Mouse (Mus musculus) heart, embryonic 13.5 days (tissue): Measurements from ENCODE around the gene Plekhd1. TPM values are rescaled to one million over a fixed set of nuclear protein-coding genes. Genes with fewer than 3 reads are reported as not detected.
A peak's percentile ranks its signal among the peaks of the same experiment; 100 is the strongest.

ENCODE experiments used
- ATAC-seq: fragments of 200-750 bp; cut with Nextera tagmentation; 2 replicates; pipeline ENCODE4 v1.8.0; 2017; ENCODE audit warnings: moderate TSS enrichment; ENCODE audit not compliant: insufficient number of reproducible peaks, low FRiP score, low TSS enrichment; ENCODE audit errors: extremely low read depth
- H3K27ac ChIP-seq: fragments of 300-500 bp; sonication (generic); replicated peaks from 2 replicates; pipeline ENCODE4 v1.5.1; 2015; ENCODE audit warnings: moderate library complexity, mild to moderate bottlenecking, inconsistent platforms
- H3K27me3 ChIP-seq: fragments of 300-500 bp; sonication (generic); replicated peaks from 2 replicates; pipeline ENCODE4 v1.6.1; 2015; ENCODE audit warnings: mild to moderate bottlenecking, inconsistent platforms
- H3K36me3 ChIP-seq: fragments of 300-500 bp; sonication (generic); 2 replicates; pipeline ENCODE4 v1.6.1; 2015; ENCODE audit warnings: mild to moderate bottlenecking, inconsistent platforms
- H3K4me1 ChIP-seq: fragments of 300-500 bp; sonication (generic); 2 replicates; pipeline ENCODE4 v1.6.1; 2015; ENCODE audit warnings: inconsistent platforms
- H3K4me2 ChIP-seq: fragments of 300-500 bp; sonication (generic); 2 replicates; pipeline ENCODE4 v1.6.1; 2015; ENCODE audit warnings: inconsistent platforms, mild to moderate bottlenecking, moderate library complexity
- H3K4me3 ChIP-seq: fragments of 300-500 bp; sonication (generic); 2 replicates; pipeline ENCODE4 v1.5.1; 2015; ENCODE audit warnings: moderate library complexity, mild to moderate bottlenecking, inconsistent platforms
- H3K9ac ChIP-seq: fragments of 300-500 bp; sonication (generic); 2 replicates; pipeline ENCODE4 v1.6.1; 2015; ENCODE audit warnings: inconsistent platforms, mild to moderate bottlenecking, moderate library complexity
- H3K9me3 ChIP-seq: fragments of 300-500 bp; sonication (generic); 2 replicates; pipeline ENCODE4 v1.6.1; 2016; ENCODE audit warnings: inconsistent platforms
- WGBS: fragments of 180-500 bp; shearing (Covaris S2); methylation state at CpG from one replicate; pipeline ENCODE4 v1.1.7; 2015; ENCODE audit warnings: mixed read lengths; 5-methylcytosine and 5-hydroxymethylcytosine counted together
- polyA plus RNA-seq: library from polyadenylated mRNA; unstranded; fragments of >200 nt; fragmentation: Nextera tagmentation; extraction: Ambion mirVana; gene quantifications from 2 replicates; pipeline ENCODE4 v1.2.1, GENCODE M21; 2015

The Plekhd1 gene
- polyA plus RNA-seq, 1 experiment from 2014 or later = 0.78 TPM

DNA sequence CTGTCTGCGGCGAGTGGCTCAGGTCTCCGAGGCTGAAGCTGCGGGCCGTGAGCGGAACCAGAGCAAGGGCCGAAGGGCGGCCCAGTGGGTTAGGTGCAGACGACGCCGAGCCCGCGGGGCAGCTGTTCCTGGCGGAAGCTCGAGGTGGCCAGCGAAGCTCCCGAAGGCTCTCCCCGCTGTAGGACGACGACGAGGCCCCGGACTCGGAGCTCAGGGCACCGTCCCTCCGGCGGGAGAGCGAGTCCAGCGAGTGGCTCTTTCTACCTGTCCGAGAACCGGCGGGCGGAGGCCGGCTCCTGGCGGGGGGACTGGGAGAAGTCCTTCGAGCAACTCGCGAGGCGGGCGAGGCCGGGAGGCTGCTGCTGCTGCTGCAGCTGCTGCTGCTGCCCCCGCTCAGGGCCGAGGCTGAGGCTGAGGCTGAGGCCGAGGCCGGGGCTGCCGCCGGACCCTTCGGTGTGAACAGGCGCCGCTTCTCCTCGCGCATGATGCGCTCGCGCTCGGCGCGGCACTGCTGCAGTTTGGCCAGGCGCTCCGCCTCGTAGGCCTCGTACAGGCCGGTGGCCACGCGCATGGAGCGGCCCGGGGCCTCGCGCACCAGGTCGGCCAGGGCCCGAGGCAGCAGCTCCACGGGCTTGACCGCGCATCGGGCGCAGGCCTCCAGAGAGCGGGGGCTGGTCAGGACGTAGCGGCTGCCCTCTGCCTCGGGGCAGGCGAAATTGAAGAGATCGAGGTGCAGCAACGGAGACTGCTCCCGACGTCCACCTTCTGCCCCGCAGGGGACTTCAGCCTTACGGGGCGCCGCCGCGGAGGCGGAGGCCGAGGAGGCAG, 66.4 kb downstream of the Plekhd1 start:
- H3K4me3 ChIP-seq = peak overlapping the region; percentile 60
- WGBS = 2% methylated on average over 92 of the region's 92 CpGs
- no peak for ATAC-seq
- H3K9ac ChIP-seq = peak overlapping the region; percentile 44
- H3K27me3 ChIP-seq = peaks cover 98% of the 10 kb centered on the region
- peaks cover 33% of the 10 kb centered on the region for H3K4me1 ChIP-seq
- no peaks in the 10 kb centered on the region for H3K9me3 ChIP-seq
- H3K27ac ChIP-seq = no peak overlapping the region
- H3K36me3 ChIP-seq = no peaks in the 10 kb centered on the region
- H3K4me2 ChIP-seq = peak overlapping the region; percentile 89

DNA sequence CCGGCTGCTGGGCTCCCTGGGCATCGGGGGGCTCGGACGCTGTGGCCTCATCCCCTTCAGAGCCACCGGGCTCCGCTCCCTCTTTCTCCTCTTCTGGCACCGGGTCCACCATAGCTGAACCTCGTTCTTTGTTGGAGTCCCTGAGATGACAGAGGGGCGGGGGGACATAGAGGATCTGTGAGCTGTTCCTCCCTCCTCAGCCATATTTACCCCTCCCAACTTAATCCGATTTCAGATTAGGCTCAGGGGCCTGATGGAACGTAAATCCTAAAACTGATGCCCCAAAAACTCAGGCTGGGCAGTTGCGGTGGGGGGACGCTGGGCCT, 67.0 kb downstream of the Plekhd1 start:
- Histone ChIP-seq H3K4me3 (peak overlapping the region; percentile 60), H3K4me2 (peak overlapping the region; percentile 89), H3K27me3 (peaks cover 97% of the 10 kb centered on the region), H3K27ac (no peak overlapping the region), H3K9me3 (no peaks in the 10 kb centered on the region), H3K36me3 (no peaks in the 10 kb centered on the region), H3K9ac (peak overlapping the region; percentile 44; the same call in 1 of the 2 replicates), H3K4me1 (peaks cover 33% of the 10 kb centered on the region)
- no peak for ATAC-seq
- WGBS = 5% methylated on average over 13 of the region's 13 CpGs

DNA sequence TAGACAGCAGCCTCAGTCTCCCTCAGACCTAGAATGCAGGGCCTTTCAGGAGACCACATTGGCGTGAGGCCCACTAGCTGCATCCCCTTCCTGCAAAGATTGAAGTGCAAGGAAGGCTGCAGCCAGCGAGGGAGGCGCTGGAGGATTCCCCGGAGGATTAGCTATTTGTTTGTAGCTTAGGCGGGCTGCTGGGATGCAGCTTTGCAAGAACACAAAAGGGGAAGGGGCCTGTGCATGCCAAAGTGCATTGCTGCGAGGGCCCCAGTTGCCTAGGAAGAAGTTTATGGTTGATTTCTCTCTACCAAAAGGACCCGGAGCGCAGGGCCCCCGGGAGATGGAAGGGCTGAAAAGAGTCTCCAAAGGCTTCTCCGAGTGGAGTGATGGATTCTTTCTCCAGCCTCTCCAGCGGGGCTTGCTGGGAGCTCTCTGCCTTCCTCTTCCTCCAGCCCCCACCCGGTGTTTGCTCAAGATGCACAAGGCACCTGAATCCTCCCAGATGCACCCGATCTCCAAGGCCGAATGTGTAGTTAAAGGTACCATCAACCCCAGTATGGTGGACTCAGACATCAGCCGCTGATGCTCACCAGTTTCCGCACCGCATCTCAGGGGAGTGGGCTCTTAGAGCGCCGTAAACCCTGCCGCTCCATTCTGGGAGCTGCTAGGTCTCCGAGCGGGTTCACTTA, 67.5 kb downstream of the Plekhd1 start:
- H3K4me3 ChIP-seq = peak overlapping the region; percentile 60
- H3K9me3 ChIP-seq = no peaks in the 10 kb centered on the region
- peak overlapping the region; percentile 89 for H3K4me2 ChIP-seq
- no peak overlapping the region for H3K27ac ChIP-seq
- H3K36me3 ChIP-seq = no peaks in the 10 kb centered on the region
- H3K27me3 ChIP-seq = peaks cover 92% of the 10 kb centered on the region
- H3K4me1 ChIP-seq = peaks cover 33% of the 10 kb centered on the region
- 3% methylated on average over 22 of the region's 22 CpGs for WGBS
- H3K9ac ChIP-seq = peak overlapping the region; percentile 61
- ATAC-seq = no peak

DNA sequence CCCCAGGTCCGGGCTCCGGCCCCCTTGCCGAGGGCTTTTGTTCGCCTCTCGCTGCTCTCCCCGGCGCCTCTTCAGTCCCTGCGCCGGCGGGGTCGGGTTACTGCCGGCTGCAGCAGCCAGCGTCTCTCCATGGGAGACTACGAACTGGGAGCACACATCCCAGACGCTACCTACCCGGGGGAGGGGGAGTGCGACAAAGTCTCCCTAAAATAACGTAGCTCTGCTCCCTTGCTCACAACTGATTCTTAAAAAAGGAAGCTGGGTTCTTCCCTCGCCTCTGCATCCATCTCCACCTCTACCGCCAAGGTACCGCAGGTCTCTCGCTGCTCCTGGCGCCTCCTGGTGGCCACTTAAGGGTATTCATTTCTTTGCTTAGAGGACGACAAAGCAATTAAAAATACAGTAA, 68.0 kb downstream of the Plekhd1 start, which contains the start of gene Ccdc177:
TSS of gene Ccdc177 (minus strand) at position 292 of the 406 bp plus-strand sequence.
- peaks cover 33% of the 10 kb centered on the region for H3K4me1 ChIP-seq
- peak within 1 kb of the TSS; percentile 89 for H3K4me2 ChIP-seq
- no peaks in the 10 kb centered on the region for H3K9me3 ChIP-seq
- H3K27me3 ChIP-seq = peaks cover 87% of the 10 kb centered on the region
- H3K4me3 ChIP-seq = peak within 1 kb of the TSS; percentile 60
- no peaks in the 10 kb centered on the region for H3K36me3 ChIP-seq
- under 1% methylated on average over 24 of the region's 24 CpGs for WGBS
- no peak for ATAC-seq
- peak within 1 kb of the TSS; percentile 61 for H3K9ac ChIP-seq
- no peak within 1 kb of the TSS for H3K27ac ChIP-seq

DNA sequence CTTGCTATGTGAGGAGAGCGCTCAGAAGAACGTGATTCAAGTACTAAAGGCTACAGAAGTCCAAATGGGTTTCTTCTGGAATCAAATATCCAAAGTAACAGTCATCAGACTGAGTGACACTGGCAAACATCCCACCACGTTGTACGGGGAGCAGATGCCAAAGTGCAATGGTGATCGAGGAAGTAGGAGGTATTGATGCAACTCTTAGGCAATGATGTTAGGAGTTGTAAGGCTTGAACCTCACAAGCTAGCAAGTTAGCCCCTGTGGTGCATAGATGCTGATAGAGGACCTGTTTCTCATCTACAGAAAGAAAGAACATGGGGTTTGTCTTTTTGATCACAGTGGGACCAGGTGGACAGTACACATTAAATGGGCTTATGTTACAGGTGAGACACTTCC, 70.6 kb downstream of the Plekhd1 start:
- H3K4me3 ChIP-seq = no peak overlapping the region
- no peak overlapping the region for H3K9ac ChIP-seq
- no peak overlapping the region for H3K4me2 ChIP-seq
- H3K27me3 ChIP-seq = peaks cover 72% of the 10 kb centered on the region
- 73% methylated on average over 5 of the region's 5 CpGs for WGBS
- H3K36me3 ChIP-seq = no peaks in the 10 kb centered on the region
- H3K9me3 ChIP-seq = no peaks in the 10 kb centered on the region
- H3K4me1 ChIP-seq = peaks cover 22% of the 10 kb centered on the region
- ATAC-seq = no peak
- H3K27ac ChIP-seq = no peak overlapping the region

DNA sequence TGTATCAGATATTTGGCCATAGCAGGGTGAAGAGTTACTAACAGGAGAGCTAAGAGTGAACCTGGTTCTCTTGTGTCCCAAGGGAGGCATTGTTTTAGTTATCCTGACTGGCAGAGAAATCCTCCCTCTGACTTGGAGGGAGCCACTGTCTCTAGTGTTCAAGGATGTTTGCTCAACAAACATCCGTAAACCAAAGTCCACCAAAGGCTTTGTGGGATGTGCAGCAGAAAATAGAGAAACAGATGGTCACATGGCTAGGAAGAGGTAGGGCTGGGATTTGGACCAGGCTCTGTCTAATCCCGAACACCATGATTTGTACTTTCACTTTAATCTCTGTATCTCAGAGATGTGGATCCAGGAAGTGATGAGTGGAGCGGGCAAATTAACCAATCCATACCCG, 71.7 kb downstream of the Plekhd1 start:
- H3K27ac ChIP-seq = no peak overlapping the region
- H3K4me3 ChIP-seq = no peak overlapping the region
- 60% methylated on average over 4 of the region's 4 CpGs for WGBS
- no peaks in the 10 kb centered on the region for H3K9me3 ChIP-seq
- no peak for ATAC-seq
- H3K27me3 ChIP-seq = peaks cover 61% of the 10 kb centered on the region
- H3K4me2 ChIP-seq = no peak overlapping the region
- H3K9ac ChIP-seq = no peak overlapping the region
- peaks cover 13% of the 10 kb centered on the region for H3K4me1 ChIP-seq
- H3K36me3 ChIP-seq = no peaks in the 10 kb centered on the region

DNA sequence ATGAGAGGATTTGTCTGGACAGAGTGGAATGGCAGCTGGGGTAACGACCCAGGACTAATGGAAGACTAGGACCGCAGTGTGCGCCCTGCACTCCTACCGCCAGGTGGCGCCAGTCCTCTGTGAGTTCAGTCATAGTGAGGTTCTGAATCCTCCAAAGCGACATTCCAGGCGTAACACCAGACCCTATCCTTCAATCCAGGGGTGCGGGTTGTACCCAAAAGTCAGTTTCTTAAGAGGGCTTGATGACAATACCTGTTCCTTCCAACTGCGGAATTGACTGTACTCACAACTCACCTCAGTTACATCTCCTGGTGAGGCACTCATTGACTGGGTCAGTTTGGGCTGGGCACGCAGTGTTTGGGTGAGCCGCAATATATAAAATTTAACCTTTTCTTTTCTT, 77.3 kb downstream of the Plekhd1 start:
- no peak for ATAC-seq
- H3K4me2 ChIP-seq = no peak overlapping the region

More for the DNA sequence above, 77.3 kb downstream of the Plekhd1 start:
- Histone ChIP-seq H3K4me1 (no peaks in the 10 kb centered on the region), H3K27me3 (peaks cover 27% of the 10 kb centered on the region), H3K4me3 (no peak overlapping the region), H3K27ac (no peak overlapping the region), H3K36me3 (no peaks in the 10 kb centered on the region), H3K9me3 (no peaks in the 10 kb centered on the region), H3K9ac (no peak overlapping the region)
- 19% methylated on average over 11 of the region's 11 CpGs for WGBS

Other genes with a start within 250 kb of the Plekhd1 start
- 16.6 and 16.9 TPM in 2 replicates for gene Exd2, start 229.5 kb upstream of the Plekhd1 start, polyA plus RNA-seq
- 3.2 and 3.7 TPM in 2 replicates for gene Galnt16, start 174.3 kb upstream of the Plekhd1 start, polyA plus RNA-seq
- gene Slc39a9, start 48.7 kb upstream of the Plekhd1 start, polyA plus RNA-seq = 15.9 and 17.2 TPM in 2 replicates
- 165 and 195 TPM in 2 replicates for gene Erh, start 48.2 kb upstream of the Plekhd1 start, polyA plus RNA-seq
- gene Ccdc177, start 68.1 kb downstream of the Plekhd1 start, polyA plus RNA-seq = 0.03 TPM in 1 of 2 replicates, not detected in the other
- gene Susd6, start 97.9 kb downstream of the Plekhd1 start, polyA plus RNA-seq = 13.6 and 14.3 TPM in 2 replicates